Mouse (Mus musculus): ENCODE measurements around the gene Cwc22.

The Cwc22 gene

DNA sequence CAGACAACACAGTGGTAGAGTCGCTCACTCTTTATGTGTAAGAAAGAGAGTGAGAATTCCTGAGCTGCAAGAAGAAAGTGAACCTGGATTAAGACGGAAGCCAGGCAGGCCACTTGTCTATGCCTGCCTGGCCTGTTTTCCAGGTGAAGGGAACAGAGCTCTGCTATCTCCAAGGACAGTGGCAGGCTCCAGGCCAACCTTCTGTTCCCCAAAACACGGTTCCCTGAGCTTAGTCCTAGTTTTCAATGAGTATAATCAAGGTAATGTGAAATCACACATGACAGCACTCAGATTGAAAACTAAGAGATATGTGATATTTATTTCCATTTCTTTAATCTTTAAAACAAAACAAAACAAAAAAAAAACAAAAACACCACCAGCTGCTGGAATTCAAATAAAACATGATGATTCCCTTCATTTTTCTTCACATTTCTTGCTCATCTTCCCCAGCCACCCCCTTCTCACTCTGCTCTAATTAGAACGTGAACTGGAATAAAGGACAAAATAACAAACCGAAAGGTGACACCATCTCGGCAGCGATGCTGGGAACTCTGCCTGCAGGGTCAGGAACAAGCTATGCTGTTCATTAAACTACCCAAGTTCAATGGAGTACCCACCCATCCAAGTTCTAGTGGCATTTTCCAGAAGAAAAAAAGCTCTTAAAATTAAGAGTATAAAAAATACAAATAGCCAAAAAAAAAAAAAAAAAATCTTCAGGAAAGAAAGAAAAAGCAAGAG is 20.8 kb downstream of the Cwc22 start:
- no peak for DNase-seq (ENCODE audit: low spot score)

- DNase-seq (ENCODE audit: low spot score) = no peak
Observed at GRCm38 (mm10) chr2:77924003-77924402, 22.2 kb downstream of the Cwc22 start.

GRCm38 (mm10) chr2:77923182-77923581 is 23.0 kb downstream of the Cwc22 start:
- no peak for DNase-seq (ENCODE audit: low spot score)

GRCm38 (mm10) chr2:77921307-77921706 is 24.9 kb downstream of the Cwc22 start:
- DNase-seq (ENCODE audit: low spot score) = no peak

DNA sequence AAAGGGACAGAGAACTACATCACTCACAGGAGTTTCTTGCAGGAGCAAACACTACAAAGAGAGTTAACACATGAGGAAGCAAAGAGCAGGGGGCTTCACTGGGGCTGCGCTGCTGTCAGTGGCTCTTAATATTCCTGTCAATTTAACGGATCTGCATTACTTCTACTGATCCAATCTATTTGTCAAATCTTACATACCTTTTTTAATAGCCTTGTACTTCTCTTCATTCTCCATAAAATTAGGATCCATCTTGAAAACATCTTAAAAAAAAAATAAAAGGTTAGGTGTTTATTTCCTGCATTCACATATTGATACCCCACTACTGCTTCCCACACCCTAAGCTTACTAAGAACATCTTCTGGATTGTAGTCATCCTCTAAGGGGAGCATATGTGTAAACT is 25.6 kb downstream of the Cwc22 start:
- DNase-seq (ENCODE audit: low spot score) = no peak

GRCm38 (mm10) chr2:77918474-77918873 is 27.7 kb downstream of the Cwc22 start:
- DNase-seq (ENCODE audit: low spot score) = no peak

DNA sequence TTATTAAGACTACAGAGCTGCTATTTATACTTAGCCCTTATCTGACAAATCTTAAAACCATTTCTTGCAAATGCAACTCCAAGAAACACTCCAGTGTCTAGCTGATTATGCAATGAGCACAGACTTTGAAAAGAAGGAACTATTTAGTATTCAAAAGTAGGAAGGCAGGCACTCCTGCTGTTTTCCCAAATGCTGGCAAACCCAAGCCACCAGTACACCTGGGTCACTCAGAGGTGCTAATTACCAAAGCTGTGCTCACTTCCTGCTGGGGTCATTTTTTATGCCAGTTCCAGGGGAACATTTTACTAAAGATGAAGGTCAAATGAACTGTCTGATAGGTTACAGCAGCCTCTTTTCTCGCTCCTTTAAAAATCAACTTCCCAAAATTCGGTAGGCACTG is 28.2 kb downstream of the Cwc22 start:
- no peak for DNase-seq (ENCODE audit: low spot score)

DNA sequence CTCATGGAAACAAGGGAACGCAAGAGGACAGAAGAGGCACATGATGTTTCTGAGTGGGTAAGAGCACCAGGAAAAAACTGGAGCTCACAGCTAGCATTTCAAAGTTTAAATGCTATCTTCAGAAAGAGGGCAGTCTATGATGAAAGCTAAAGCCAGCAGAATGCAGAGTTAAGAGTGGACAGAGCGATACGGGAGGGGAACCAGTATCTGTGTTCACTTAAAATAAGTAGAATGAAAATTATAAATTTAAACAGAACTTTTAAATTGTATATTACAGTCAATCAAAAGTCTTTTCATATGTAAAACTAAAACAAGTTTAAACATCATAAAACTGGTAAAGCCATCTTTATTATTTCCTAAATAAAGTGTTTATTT is 28.8 kb downstream of the Cwc22 start:
- no peak for DNase-seq (ENCODE audit: low spot score)

DNA sequence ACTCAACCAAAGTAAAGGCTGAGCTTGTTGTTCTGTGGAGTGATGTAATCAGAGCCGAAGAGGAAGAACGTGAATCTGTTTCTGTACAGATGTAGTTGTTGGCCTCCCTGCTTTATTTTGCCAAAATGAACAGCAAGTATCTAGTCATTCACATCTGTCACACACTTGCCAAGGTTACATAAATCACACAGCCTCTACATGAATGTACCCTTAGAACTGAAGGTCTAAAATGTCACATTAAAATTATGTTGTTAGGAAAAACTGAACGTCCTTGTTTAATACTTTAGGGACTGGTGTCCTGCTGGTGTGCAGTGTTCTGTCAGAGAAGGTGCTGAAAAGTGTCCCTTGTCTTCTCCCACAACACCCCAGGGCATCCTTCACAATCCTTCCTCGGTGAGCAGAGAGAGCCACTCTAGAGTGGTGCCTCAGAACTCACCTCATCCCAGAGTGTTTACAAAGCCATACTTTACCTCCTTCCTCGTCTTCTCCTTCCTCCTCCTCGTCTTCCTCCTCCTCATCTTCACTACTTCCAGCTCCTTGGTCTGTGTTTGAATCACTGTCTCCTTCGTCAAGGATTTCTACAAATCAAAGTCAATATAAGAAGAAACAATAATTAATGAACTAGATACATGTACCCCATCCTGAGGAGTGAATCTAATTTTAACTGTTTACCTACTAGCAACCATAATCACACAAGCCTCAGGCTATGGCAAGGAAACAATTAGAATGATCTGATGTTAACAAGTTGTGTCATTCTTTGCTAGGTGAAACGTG is 29.4 kb downstream of the Cwc22 start:
- no peak for DNase-seq (ENCODE audit: low spot score)

- no peak for DNase-seq (ENCODE audit: low spot score)
Observed at GRCm38 (mm10) chr2:77915187-77915586, 31.0 kb downstream of the Cwc22 start.

DNA sequence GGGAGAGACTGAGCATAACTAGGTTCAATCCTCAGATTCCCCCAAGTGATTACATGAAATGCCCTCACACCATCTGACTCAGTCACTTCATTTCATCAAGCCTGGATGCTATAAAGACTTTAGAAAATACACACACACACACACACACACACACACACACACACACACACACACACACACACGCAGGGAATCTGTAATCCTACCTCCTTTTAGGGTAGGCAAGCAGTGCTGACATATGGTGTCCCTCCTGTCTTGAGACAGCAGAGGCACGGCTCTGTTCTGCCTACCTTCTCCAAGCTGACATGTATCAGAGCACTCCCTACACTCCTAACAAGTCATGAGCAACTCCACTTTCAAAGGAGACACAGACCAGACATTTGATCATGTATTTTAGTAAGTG is 32.5 kb downstream of the Cwc22 start:
- DNase-seq (ENCODE audit: low spot score) = no peak

DNA sequence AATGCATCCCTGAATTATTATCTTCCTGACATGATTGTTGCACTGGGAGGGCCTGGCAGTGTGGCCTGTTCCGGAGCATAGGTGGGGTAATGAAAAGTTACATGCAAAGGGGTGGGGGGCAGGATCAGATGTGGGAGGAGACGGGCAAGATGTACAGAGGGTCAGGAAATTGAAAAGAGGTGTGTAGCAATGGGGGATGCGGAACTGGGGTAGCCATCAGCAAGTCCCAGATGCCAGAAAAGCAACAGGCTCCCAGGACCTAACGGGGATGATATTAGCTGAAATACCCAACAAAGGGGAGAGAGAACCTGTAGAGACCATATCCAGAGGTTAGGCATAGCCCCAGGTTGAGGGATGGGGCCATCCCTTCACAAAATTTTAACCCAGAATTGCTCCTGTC is 34.0 kb downstream of the Cwc22 start:
- no peak for DNase-seq (ENCODE audit: low spot score)

GRCm38 (mm10) chr2:77911452-77911851 is 34.7 kb downstream of the Cwc22 start:
- no peak for DNase-seq (ENCODE audit: low spot score)

GRCm38 (mm10) chr2:77910216-77910615 is 36.0 kb downstream of the Cwc22 start:
- no peak for DNase-seq (ENCODE audit: low spot score)

DNA sequence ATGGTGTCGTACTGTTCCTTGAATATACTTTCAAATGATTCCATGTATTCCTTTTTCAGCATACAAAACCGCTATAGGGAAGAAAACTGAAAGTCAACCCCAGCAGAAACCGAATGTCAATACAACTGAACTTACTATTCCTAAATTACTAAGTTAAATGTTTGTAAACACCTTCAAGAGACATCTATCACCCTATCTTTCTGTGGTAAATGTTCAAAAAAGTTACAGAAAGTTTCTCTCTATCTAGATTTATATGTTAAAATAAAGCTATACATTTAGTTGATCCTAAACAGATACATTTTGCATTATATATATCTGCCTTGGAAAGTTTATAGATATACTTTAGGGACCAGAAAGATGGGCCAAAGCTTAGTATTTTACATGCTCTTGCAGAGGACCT is 39.0 kb downstream of the Cwc22 start:
- DNase-seq (ENCODE audit: low spot score) = no peak

DNA sequence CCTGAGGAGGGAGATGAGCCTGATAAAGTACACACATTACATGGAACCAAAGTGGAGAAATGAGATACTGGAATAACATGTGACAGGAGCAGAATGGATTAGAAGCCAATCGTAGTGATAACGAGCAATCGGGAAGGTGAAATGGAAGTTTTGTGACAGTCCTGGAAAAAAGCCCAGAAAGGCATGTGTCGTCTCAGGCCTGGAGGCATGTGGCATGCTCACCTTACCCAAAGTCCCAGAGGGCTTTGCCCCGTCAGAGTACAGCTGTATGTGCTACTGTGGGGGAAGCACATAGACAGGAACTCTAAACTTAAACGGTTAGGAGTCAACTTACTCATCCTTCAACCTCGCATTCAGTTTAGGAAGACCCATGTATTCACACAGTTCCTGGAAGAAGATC is 41.2 kb downstream of the Cwc22 start:
- DNase-seq (ENCODE audit: low spot score) = no peak

- no peak for DNase-seq (ENCODE audit: low spot score)
Observed at GRCm38 (mm10) chr2:77904495-77904894, 41.7 kb downstream of the Cwc22 start.

- DNase-seq (ENCODE audit: low spot score) = no peak
Observed at GRCm38 (mm10) chr2:77903979-77904378, 42.2 kb downstream of the Cwc22 start.

GRCm38 (mm10) chr2:77903098-77903497 is 43.1 kb downstream of the Cwc22 start:
- no peak for DNase-seq (ENCODE audit: low spot score)

DNA sequence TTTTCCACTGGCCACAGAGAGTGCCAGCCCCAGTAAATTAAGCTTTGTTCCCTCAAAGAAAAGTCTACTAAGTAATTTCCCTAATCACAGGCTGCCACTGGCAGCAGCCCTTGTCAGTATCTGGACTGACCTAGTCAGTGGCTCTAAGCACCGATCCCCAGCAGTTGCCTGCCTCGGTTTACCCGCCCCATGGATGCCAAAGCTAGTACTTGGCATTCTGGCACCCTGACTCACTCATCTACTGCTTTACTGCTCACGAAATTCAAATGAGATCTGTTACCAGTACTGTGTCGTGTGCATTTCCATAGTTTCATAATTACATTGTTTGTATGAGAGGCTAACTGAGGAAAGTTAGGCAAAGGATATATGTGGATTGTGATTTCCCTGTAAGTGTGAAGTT is 44.9 kb downstream of the Cwc22 start:
- DNase-seq (ENCODE audit: low spot score) = no peak

DNA sequence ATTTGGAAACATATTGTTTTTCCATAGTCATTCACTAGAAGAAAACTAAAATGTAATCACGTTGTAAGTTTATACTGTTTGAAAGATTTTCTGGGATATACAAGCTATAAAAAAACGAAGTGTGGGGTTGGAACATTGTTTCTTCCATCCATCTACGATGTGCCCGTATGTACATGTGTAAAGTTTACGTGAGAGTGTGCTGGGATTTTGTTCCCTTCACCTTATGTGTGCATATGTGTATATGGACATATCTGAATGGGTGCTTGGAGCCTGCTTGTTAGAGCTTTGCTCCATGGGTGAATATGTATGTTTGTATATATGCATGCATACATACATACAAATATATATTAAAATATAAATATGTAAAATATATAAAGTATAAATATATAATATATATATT is 45.4 kb downstream of the Cwc22 start:
- no peak for DNase-seq (ENCODE audit: low spot score)

- DNase-seq (ENCODE audit: low spot score) = no peak
Observed at GRCm38 (mm10) chr2:77900111-77900510, 46.1 kb downstream of the Cwc22 start.

- no peak for DNase-seq (ENCODE audit: low spot score)
Observed at GRCm38 (mm10) chr2:77898436-77898835, 47.7 kb downstream of the Cwc22 start.

DNA sequence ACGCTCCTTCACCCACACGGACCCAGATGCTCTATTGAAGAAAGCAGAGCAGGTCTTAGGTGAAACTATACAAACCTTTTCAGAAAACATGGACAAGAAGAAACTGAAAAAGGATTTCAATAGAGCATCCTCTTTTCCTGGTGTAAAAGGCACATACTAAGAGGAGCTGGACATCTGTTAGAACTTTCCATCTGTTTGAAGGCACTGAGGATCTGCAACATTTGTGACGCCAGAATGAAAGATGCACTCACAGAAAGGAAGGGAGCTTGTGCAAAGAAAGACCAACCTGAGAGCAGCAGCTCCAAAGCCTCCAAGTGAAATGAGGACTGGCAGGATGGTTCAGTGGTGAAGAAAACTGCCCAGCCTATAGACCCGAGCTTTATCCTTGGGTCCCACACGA is 48.2 kb downstream of the Cwc22 start:
- no peak for DNase-seq (ENCODE audit: low spot score)
